Mouse (Mus musculus) spleen, adult 2 months (tissue): ENCODE measurements at regions not wholly inside any gene's neighbourhood (a gene's known extent, or its start where the extent isn't known, plus 50 kb on each side); places are given as distances from the start of the nearest gene placed in this dataset.

Source experiments
- CTCF ChIP-seq: fragments of 200-500 bp; IDR thresholded peaks from 2 replicates; pipeline ENCODE4 v1.5.1; 2011; ENCODE audit warnings: mild to moderate bottlenecking, inconsistent platforms; ENCODE audit not compliant: insufficient read depth, insufficient read length, insufficient replicate concordance; ENCODE audit errors: extremely low read depth
- POLR2A ChIP-seq: fragments of 200-500 bp; IDR thresholded peaks from 2 replicates; pipeline ENCODE4 v1.6.1; 2011; ENCODE audit warnings: low read depth, low read length, inconsistent platforms

- TF ChIP-seq CTCF (no peak), POLR2A (no peak)
Observed at GRCm38 (mm10) chr15:51677266-51677665, 2207.4 kb upstream of the Gm7489 start.
